Mouse (Mus musculus): Measurements from ENCODE around the gene Amn.

The Amn gene

DNA sequence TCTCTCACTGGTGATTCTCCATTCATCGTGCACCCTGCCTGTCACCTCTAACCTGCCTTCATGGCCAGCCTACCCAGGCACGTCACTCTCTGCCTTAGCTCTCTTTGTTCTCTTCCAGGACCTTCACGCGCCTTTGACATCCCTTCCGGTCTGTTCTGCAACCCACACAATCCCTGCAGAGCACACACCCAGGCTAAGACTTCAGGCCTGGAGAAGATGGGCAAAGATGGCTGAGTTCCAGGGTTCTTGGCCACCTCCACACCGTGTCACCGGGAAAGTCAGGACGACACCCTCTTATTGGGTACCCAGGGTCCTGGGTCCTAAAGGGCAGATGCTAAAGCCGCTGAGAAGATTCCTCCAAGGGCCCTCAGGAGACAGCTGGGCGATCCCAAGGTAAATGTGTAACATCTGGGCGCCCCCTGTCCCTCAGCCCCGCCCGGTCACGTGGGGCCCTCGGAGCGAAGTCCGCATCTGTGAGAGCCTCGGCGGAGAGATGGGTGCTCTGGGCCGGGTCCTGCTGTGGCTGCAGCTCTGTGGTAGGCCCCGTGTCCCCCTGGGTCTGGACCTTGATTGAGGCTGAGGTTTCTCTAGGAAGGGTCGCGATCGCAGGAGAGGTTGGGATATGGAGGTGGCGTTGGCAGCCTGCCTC lies at the start of gene Amn:
Gene Amn, plus strand, starts transcription at position 467 of the 649 bp plus-strand sequence.
- no peak for DNase-seq

- DNase-seq: peak; percentile 48
Observed at GRCm38 (mm10) chr12:111225197-111225780, 45.6 kb upstream of the Amn start.

DNA sequence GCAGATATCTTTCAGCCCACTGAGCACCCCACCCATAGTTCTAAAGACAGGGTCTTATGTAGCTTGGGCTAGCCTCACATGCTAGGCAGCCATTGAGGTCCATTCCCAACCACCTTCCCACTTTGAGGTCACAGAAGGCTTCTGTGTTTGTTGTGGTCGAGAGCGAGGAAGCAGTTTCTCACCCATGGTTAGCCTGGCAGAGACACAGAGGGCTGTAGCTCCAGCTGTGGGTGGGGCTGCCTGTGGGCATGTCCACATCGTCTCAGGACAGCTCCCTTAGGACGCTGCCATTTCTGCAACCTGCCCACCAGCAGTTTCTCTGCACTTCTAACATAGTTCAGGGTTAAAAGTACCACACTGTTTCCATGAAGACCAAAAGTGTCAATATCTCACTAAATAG lies 43.5 kb upstream of the Amn start:
- no peak for DNase-seq

GRCm38 (mm10) chr12:111228488-111228887 lies 42.4 kb upstream of the Amn start:
- DNase-seq: peak; percentile 44

DNA sequence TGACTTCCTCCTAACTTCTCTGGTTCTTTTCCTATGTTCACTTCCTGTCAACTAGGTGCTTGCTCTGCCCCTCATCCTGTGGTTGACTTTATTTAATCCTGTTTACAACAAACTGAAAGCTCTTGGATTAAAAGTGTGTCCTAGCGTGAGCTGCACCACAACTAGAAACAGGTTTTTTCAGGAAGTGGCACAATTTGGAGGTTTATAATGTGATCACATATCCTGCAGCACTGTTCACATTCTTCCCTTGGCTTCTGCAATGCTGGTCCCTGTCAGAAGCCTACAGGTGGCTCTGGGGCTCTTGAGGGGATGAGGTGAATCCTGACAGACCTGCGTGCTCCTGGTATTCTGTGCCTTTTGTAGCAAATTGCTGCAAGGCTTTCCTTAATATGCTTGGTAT lies 40.1 kb upstream of the Amn start:
- DNase-seq: no peak

DNA sequence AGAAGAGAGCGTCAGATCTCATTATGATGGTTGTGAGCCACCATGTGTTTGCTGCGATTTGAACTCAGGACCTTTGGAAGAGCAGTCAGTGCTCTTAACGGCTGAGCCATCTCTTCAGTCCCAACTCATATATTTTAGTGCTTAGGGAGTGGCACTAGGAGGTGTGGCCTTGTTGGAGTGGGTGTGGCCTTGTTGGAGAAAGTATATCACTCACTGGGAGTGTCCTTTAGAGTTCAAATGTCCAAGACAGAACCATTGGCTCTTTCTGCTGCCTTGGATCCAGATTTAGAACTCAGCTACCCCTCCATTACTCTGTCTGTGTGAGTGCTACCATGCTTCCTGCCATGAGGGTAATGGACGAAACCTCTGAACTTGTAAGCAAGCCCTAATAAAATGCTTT lies 37.1 kb upstream of the Amn start:
- no peak for DNase-seq

- peak; percentile 72 for DNase-seq
Observed at GRCm38 (mm10) chr12:111234383-111234782, 36.5 kb upstream of the Amn start.

DNA sequence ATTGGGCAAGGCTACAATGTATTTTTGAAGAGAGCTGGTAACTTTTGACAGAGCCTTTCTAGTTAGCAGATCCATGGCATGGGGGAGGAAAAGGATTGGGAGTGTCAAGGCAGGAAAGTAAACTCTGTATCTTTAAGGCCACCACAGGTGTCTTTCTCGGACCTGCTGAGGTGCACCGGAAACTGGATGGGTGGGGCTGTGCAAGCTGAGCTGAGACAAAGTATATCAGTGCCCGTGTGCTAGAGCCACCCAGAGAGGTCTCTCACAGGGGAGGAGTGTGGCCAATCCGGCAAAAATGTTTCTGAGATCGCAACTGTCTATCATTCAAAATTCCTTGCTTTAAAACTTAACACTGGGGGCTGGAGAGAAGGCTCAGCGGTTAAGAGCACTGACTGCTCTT lies 35.3 kb upstream of the Amn start:
- no peak for DNase-seq

DNA sequence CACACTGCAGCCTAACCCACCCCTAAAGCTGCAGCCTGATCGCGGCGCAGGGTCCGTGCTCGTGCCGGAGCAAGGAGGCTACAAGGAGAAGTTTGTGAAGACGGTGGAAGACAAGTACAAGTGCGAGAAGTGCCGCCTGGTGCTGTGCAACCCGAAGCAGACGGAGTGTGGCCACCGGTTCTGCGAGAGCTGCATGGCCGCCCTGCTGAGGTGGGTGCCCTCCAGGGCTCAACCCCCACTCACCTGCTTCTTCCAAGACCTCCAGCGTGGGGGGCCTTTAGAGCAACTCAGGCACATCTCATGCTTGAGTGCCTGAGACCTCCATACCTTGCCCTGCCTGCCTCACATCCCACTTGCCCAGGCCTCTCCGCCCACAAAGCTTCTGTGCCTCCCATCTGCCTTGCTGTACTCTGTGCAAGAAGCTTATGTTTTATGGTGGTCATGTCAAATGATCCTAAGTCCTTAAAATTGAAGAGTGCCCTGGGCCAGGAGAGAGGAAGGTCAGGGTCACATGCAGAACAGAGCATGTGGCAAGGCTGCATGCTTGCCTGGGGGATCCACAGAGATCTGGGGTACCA lies 33.2 kb upstream of the Amn start:
- DNase-seq: no peak

DNA sequence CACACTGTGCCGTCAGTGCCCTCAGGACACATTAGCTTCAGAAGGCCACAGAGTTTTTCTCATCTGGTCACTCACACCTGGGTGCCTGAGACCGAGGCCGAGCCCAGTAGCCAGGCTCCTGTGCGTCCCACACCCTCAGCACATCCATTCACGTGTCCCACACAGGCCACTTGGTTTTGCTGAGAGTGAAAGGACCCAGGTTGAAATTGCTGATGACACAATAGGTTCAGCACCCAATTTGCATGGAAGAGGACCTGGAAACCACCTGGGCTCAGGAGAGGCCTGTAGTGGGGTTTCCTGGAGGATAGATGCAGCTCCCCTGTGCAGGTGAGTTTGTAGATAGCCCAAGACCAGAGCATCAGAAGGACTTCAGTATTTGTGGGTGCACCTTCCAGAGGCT lies 32.5 kb upstream of the Amn start:
- DNase-seq: no peak

GRCm38 (mm10) chr12:111238778-111239177 lies 32.1 kb upstream of the Amn start:
- DNase-seq: peak; percentile 15

DNA sequence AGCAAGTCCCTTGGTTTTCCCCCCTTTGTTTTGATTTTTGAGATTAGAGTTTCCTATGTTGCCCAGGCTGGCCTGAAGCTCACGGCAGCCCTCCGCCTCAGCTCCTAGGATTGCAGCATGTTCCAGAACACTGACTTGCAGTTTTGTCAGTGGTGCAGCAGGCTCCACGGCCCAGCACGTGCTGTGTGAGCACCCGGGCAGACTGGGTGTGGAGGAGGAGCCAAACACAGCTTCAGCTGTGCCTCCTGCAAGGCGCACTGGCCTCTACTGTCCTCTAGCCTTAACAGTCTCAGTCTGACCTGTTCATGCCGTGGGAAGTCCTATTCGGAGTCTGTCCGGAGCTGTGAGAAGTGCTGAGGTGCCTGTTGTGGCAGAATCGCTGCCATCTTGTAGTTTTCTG lies 31.0 kb upstream of the Amn start:
- DNase-seq: no peak

DNA sequence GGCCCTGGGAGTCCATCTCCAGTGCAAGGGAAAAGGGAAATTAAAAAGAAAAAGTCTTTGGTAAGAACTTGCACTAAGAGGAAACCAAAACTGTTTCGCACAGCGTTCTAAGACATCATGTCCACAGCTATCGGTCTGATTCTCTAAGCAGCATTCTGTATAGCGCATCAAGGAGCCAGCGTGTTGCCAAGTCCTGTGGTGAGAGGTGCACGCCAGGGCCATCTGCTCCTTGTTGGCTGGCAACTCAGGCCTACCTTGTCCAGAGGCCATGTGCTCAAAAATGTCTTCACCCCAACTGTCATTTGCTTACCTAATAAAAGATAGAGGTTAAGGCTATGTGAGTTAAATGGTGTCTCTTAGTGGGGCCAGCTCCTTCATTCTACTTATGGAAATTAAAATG lies 29.0 kb upstream of the Amn start:
- DNase-seq: no peak

DNA sequence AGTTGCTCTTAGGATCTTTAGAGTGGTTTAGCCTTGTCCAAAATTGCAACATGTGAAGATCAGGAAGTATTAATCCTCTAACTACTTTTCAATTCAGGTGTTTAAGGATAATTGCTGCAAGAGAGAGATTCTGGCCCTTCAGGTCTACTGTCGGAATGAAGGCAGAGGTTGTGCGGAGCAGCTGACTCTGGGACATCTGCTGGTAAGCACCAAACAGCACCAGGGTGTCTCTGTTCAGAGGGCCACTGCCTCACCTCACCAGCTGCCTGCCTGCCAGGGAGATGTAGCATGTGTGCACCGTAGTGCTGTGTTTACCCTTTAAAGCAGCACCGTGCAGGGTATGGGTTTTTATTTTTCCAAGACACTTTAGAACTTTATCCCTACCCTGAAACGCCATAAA lies 28.5 kb upstream of the Amn start:
- DNase-seq: no peak

DNA sequence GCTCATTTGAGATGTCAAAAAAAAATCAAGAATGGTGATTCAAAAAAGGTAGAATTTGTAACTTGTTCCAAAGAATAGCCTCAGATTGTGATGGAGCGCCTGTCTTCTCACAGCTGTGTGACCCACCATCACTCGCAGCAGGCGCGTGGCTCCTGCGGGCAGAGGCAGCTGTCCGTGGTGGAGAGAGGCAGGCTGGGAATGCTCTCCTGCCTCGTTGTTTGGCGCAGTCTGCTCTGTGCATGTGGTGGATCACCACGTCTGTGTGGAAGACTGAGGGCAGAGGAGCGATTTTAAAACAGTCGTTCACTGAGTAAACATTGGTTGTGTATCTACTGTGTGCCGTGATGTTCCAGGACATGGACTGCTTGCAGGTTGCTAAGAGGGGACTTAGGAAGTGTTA lies 27.2 kb upstream of the Amn start:
- no peak for DNase-seq

GRCm38 (mm10) chr12:111245070-111245469 lies 25.8 kb upstream of the Amn start:
- DNase-seq: no peak

GRCm38 (mm10) chr12:111246808-111247464 lies 24.0 kb upstream of the Amn start:
- DNase-seq: no peak

DNA sequence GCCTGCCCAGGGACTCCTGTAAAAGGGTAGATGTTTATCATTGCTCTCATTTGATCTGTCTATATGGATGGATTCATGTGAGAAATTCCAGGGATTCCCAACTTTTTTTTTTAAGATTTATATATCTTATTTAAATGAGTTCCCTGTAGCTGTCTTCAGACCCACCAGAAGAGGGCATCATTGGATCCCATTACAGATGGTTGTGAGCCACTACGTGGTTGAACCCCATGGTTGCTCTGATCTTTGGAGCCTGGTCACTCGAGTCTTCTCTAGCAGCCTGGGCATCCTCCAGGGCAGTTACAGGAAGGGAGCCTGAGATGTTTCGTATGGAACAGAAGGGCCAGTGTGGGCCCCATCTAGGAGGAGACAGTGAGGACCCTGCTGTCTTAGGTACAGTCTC lies 21.8 kb upstream of the Amn start:
- no peak for DNase-seq

DNA sequence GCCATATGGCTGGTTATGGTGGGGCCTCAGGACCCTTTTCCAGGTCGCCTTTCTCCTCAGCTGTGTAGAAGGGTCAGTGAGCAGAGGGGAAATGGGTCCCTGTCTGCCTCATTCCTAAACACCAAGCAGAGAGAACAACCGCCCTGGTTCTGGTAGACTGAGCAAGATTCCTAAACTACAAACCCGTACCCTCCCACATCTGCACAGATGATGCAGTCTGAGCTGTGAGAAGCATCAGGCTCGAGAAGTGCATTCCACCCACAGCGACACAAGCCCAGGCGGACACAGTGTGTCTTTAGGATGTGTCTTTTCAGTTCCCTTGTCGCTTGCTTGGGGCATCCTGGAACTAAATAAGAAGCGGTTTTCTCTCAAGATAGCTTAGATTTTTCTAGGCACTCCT lies 20.8 kb upstream of the Amn start:
- DNase-seq: no peak

- no peak for DNase-seq
Observed at GRCm38 (mm10) chr12:111251227-111251626, 19.7 kb upstream of the Amn start.

DNA sequence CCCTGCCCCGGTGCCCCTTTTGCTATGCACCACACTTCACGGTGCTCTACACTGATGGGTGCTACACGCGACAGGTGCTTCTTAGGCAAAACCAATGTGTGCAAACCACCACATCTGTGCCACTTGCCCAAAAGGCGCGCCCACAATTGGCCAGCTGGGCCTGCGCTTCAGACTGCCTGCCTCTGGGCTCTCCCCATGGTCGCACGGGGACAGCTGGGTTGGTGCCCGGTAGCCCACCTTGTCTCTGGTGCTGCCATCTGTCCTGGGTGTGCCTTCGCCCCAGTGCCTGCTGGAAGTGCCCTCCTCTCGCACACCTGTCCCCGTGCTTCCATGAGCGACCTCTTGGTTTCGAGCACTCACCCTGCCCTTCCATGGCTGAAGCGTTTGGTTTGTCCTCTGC lies 7.2 kb upstream of the Amn start:
- DNase-seq: no peak

DNA sequence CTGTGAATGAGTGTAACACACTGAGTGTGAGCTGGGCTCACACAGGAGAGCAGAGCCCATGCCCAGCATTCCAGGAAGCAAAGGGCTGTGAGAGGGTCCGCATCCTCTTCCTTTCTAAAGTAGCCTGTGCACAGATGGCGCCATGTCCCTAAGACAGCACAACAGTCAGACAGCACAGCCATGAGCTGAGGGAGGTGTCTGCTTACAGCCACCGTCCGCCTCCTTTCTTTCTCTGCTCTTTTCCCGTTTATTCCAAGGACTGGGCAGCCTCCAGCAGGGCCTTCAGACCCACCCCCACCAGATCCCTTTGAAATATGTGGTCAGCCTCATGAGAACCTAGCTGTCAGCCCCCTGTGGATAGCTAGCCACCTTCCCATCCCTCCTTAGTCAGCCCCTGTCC lies 5.7 kb upstream of the Amn start:
- no peak for DNase-seq

GRCm38 (mm10) chr12:111266592-111266991 lies 4.3 kb upstream of the Amn start:
- DNase-seq: no peak

GRCm38 (mm10) chr12:111267673-111268325 lies 3.1 kb upstream of the Amn start:
- DNase-seq: no peak

Data from lung, postnatal 36 days (tissue).